16 mouse cellular contexts compared by ENCODE assay signal in the genomic region with DNA sequence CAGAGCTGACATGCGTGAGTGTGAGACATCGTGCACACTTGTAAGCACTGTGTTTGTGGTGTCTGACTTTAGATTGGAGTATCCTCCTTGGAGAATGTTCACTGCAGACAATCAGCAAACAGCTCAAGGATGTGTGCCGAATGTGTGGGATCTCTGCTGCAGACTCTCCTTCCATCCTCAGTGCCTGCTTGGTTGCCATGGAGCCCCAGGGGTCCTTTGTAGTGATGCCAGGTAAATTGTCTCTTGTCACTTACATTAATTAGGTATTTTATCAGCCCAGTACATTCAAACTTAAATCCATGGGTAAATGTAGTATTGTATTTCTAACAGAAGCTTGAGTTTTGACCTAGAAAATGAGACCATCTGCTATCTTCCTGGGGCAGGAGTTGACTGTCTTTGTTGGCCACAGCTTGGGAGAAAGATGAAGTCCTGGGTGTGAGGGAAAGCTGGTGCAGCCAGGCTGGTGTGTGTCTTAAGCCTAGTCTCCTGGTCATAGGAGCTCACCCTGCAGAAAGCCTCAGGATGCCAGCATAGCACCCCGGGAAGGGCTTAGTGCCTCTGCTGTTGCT.
A peak's percentile ranks its signal among the peaks of the same experiment; 100 is the strongest.
DNase-seq lines count a peak whose midpoint lies in the region; ATAC-seq and TF ChIP-seq lines count a peak whose summit lies in the region.
"Had no signal": no experiment of that assay in that cellular context is flagged by ENCODE, and none has a peak within 500 bp of the region (broad histone marks: within the 10 kb centered on the region; RNA-seq: fewer than 3 reads in every experiment).

No protein-coding gene starts in this region.

- H3K36me3 ChIP-seq in midbrain, embryonic 13.5 days = peaks cover 98% of the 10 kb centered on the region
- peaks cover 98% of the 10 kb centered on the region for H3K36me3 ChIP-seq in midbrain, embryonic 10.5 days
- peaks cover 56% of the 10 kb centered on the region for H3K36me3 ChIP-seq in hindbrain, postnatal 0 days (ENCODE audit: insufficient read depth, low read length)
- H3K36me3 ChIP-seq in liver, postnatal 0 days (replicated peaks; ENCODE audit: insufficient read depth, low read length) = peaks cover 98% of the 10 kb centered on the region

- peak overlapping the region; percentile 11; the same call in 1 of the 2 replicates for H3K27ac ChIP-seq in midbrain, embryonic 13.5 days
- no peak overlapping the region for H3K27ac ChIP-seq in midbrain, embryonic 10.5 days (replicated peaks)
- H3K27ac ChIP-seq in hindbrain, postnatal 0 days = peak overlapping the region; percentile 8; the same call in 1 of the 2 replicates
- no peak overlapping the region for H3K27ac ChIP-seq in liver, postnatal 0 days (ENCODE audit: low read depth)
- H3K27ac ChIP-seq: heart, embryonic 15.5 days; limb, embryonic 15.5 days had no signal

- peak; percentile 32 for DNase-seq in cerebellum, adult 11 months
- DNase-seq in cerebellum, adult 8-10 months = no peak
- no peak for DNase-seq in midbrain, embryonic 10.5 days (ENCODE audit: low spot score)
- DNase-seq in cerebellum, postnatal 14 days = peak; percentile 49 to 57
- no peak for DNase-seq in hindbrain, postnatal 0 days (ENCODE audit: low spot score)
- DNase-seq in left cerebral cortex, adult 8-10 months (ENCODE audit: low spot score in 2 of 2) = no peak
- DNase-seq in liver, postnatal 0 days = no peak
- DNase-seq: heart, adult 11 months; lung, adult 18-20 months; lung, postnatal 36 days; right cerebral cortex, adult 18-20 months had no signal

- H3K27me3 ChIP-seq in midbrain, embryonic 13.5 days = no peaks in the 10 kb centered on the region
- H3K27me3 ChIP-seq in midbrain, embryonic 10.5 days (ENCODE audit: low read depth, poor library complexity, severe bottlenecking) = no peaks in the 10 kb centered on the region
- no peaks in the 10 kb centered on the region for H3K27me3 ChIP-seq in hindbrain, postnatal 0 days (ENCODE audit: insufficient read depth, low read length)
- H3K27me3 ChIP-seq in liver, postnatal 0 days (ENCODE audit: insufficient read depth, low read length) = no peaks in the 10 kb centered on the region
- H3K27me3 ChIP-seq: heart, embryonic 15.5 days; limb, embryonic 15.5 days had no signal

- TF ChIP-seq CTCF in hindbrain, postnatal 0 days (IDR thresholded peaks at IDR 0.05; ENCODE audit: low read depth) = no peak
- TF ChIP-seq CTCF in liver, postnatal 0 days (IDR thresholded peaks at IDR 0.05; ENCODE audit: low read depth) = no peak

- no peaks in the 10 kb centered on the region for H3K9me3 ChIP-seq in midbrain, embryonic 13.5 days
- H3K9me3 ChIP-seq in midbrain, embryonic 10.5 days (replicated peaks) = no peaks in the 10 kb centered on the region
- H3K9me3 ChIP-seq in hindbrain, postnatal 0 days (ENCODE audit: low read length) = no peaks in the 10 kb centered on the region
- no peaks in the 10 kb centered on the region for H3K9me3 ChIP-seq in liver, postnatal 0 days (ENCODE audit: low read length)
- H3K9me3 ChIP-seq: heart, embryonic 15.5 days; limb, embryonic 15.5 days had no signal

- H3K4me2 ChIP-seq in midbrain, embryonic 13.5 days (replicated peaks) = no peak overlapping the region
- no peak overlapping the region for H3K4me2 ChIP-seq in hindbrain, postnatal 0 days (ENCODE audit: low read depth, low read length)
- H3K4me2 ChIP-seq in liver, postnatal 0 days (ENCODE audit: low read depth, low read length) = no peak overlapping the region
- H3K4me2 ChIP-seq: heart, embryonic 15.5 days; limb, embryonic 15.5 days had no signal

- no peak overlapping the region for H3K4me3 ChIP-seq in midbrain, embryonic 13.5 days (replicated peaks)
- no peak overlapping the region for H3K4me3 ChIP-seq in midbrain, embryonic 10.5 days
- no peak overlapping the region for H3K4me3 ChIP-seq in hindbrain, postnatal 0 days (ENCODE audit: low read length)
- no peak overlapping the region for H3K4me3 ChIP-seq in liver, postnatal 0 days (ENCODE audit: low read depth, low read length)
- H3K4me3 ChIP-seq: erythroblast, embryonic 14.5 days; heart, embryonic 15.5 days; limb, embryonic 15.5 days had no signal

- TF ChIP-seq EP300 in liver, postnatal 0 days (IDR thresholded peaks at IDR 0.05; ENCODE audit: low read depth) = no peak

- no peak overlapping the region for H3K9ac ChIP-seq in midbrain, embryonic 13.5 days (replicated peaks)
- H3K9ac ChIP-seq in hindbrain, postnatal 0 days (replicated peaks; ENCODE audit: low read length) = no peak overlapping the region
- H3K9ac ChIP-seq in liver, postnatal 0 days (replicated peaks) = no peak overlapping the region
- H3K9ac ChIP-seq: heart, embryonic 15.5 days; limb, embryonic 15.5 days had no signal

- ATAC-seq in midbrain, embryonic 13.5 days = no peak
- ATAC-seq in hindbrain, postnatal 0 days = no peak
- ATAC-seq in liver, postnatal 0 days = no peak
- ATAC-seq: inflammation-experienced regulatory T-cells, adult 6 months had no signal

- 80% methylated on average over 4 of the region's 4 CpGs for WGBS in midbrain, embryonic 13.5 days
- WGBS in midbrain, embryonic 10.5 days = 87% methylated on average over 4 of the region's 4 CpGs
- WGBS in hindbrain, postnatal 0 days = 57% methylated on average over 4 of the region's 4 CpGs
- 93% methylated on average over 4 of the region's 4 CpGs for WGBS in liver, postnatal 0 days (ENCODE audit: insufficient replicate concordance)

- no peaks in the 10 kb centered on the region for H3K4me1 ChIP-seq in midbrain, embryonic 13.5 days (replicated peaks)
- peaks cover 15% of the 10 kb centered on the region for H3K4me1 ChIP-seq in midbrain, embryonic 10.5 days
- no peaks in the 10 kb centered on the region for H3K4me1 ChIP-seq in hindbrain, postnatal 0 days (ENCODE audit: insufficient read depth, low read length)
- H3K4me1 ChIP-seq in liver, postnatal 0 days (ENCODE audit: insufficient read depth) = no peaks in the 10 kb centered on the region
- H3K4me1 ChIP-seq: limb, embryonic 15.5 days had no signal

Comparison
In these comparisons a context has a peak if more than half of its experiments do, and no peak if none do; other contexts are left out.
1. DNase-seq: peak in cerebellum, adult 11 months (single experiment) and cerebellum, postnatal 14 days (2 of 2); none in cerebellum, adult 8-10 months (single experiment), midbrain, embryonic 10.5 days (single experiment), hindbrain, postnatal 0 days (single experiment), left cerebral cortex, adult 8-10 months (0 of 2) and liver, postnatal 0 days (single experiment).
2. H3K27ac ChIP-seq: peak in midbrain, embryonic 13.5 days (single experiment) and hindbrain, postnatal 0 days (single experiment); none in midbrain, embryonic 10.5 days (single experiment) and liver, postnatal 0 days (single experiment).